11 mouse cellular contexts compared by ENCODE assay signal in the genomic region with DNA sequence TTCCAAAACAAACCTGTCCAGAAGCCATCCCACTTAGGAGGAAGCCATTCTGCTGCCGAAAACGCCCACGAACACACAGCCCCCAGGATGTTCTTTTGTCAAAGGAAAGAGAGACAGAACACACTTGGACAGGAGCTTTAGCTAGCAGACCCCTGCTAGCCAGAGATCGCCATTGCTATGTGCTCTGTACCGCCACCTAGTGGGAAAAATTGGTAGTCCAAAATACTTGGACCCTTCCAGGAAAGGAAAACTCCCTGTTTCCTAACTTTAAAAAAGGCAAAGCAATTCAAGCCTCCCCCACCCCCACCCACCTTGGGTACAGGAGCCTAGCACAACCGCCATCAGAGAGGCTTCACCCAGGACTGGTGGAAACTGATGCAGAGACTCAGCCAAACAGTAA.
DNase-seq lines count a peak whose midpoint lies in the region; ATAC-seq lines count a peak whose summit lies in the region.
"Had no signal": no experiment of that assay in that cellular context is flagged by ENCODE, and none has a peak within 500 bp of the region (broad histone marks: within the 10 kb centered on the region; RNA-seq: fewer than 3 reads in every experiment).

No protein-coding gene starts in this region.

- H3K4me1 ChIP-seq in forebrain, embryonic 10.5 days = no peaks in the 10 kb centered on the region
- H3K4me1 ChIP-seq in forebrain, embryonic 15.5 days = no peaks in the 10 kb centered on the region
- H3K4me1 ChIP-seq: embryonic facial prominence, embryonic 15.5 days had no signal

- H3K4me2 ChIP-seq in forebrain, embryonic 15.5 days (replicated peaks) = no peak overlapping the region
- H3K4me2 ChIP-seq: embryonic facial prominence, embryonic 15.5 days had no signal

- 38% methylated on average over 6 of the region's 6 CpGs for WGBS in forebrain, embryonic 10.5 days
- WGBS in forebrain, embryonic 15.5 days = 42% methylated on average over 6 of the region's 6 CpGs

- H3K27ac ChIP-seq in forebrain, embryonic 10.5 days = no peak overlapping the region
- H3K27ac ChIP-seq in forebrain, embryonic 15.5 days (replicated peaks) = no peak overlapping the region
- H3K27ac ChIP-seq: embryonic facial prominence, embryonic 15.5 days had no signal

- no peak overlapping the region for H3K9ac ChIP-seq in forebrain, embryonic 15.5 days (replicated peaks)
- H3K9ac ChIP-seq: embryonic facial prominence, embryonic 15.5 days had no signal

- no peak for ATAC-seq in forebrain, embryonic 15.5 days (replicated peaks)
- ATAC-seq in megakaryocyte, adult 5-6 weeks (ENCODE audit: poor library complexity, severe bottlenecking) = no peak
- ATAC-seq in erythroid progenitor cell, adult 5-6 weeks (replicated peaks; ENCODE audit: low FRiP score, poor library complexity, severe bottlenecking) = no peak

- intact Hi-C loops in left cerebral cortex, postnatal 4 days (cut with DNase I) = no loop called here

- H3K27me3 ChIP-seq in forebrain, embryonic 10.5 days (ENCODE audit: poor library complexity, severe bottlenecking) = no peaks in the 10 kb centered on the region
- no peaks in the 10 kb centered on the region for H3K27me3 ChIP-seq in forebrain, embryonic 15.5 days
- H3K27me3 ChIP-seq: embryonic facial prominence, embryonic 15.5 days had no signal

- no peaks in the 10 kb centered on the region for H3K9me3 ChIP-seq in forebrain, embryonic 10.5 days
- H3K9me3 ChIP-seq in forebrain, embryonic 15.5 days = no peaks in the 10 kb centered on the region
- H3K9me3 ChIP-seq: embryonic facial prominence, embryonic 15.5 days had no signal

- H3K36me3 ChIP-seq in forebrain, embryonic 10.5 days (replicated peaks) = no peaks in the 10 kb centered on the region
- H3K36me3 ChIP-seq in forebrain, embryonic 15.5 days = no peaks in the 10 kb centered on the region
- H3K36me3 ChIP-seq: embryonic facial prominence, embryonic 15.5 days; G1E had no signal

- peak; percentile 24 for DNase-seq in forebrain, embryonic 10.5 days (ENCODE audit: extremely low spot score, low spot score)
- peak; percentile 4 for DNase-seq in left cerebral cortex, postnatal 4 days
- DNase-seq in left cerebral cortex, adult 9 months (ENCODE audit: low spot score in 2 of 2) = no peak
- peak; percentile 29 for DNase-seq in WW6 (ENCODE audit: low read depth, low spot score)
- DNase-seq in lung, postnatal 36 days = peak; percentile 9

- H3K4me3 ChIP-seq in forebrain, embryonic 10.5 days = no peak overlapping the region
- no peak overlapping the region for H3K4me3 ChIP-seq in forebrain, embryonic 15.5 days
- H3K4me3 ChIP-seq: embryonic facial prominence, embryonic 15.5 days; myocyte had no signal

Comparison
In these comparisons a context has a peak if more than half of its experiments do, and no peak if none do; other contexts are left out.
1. DNase-seq: peak in forebrain, embryonic 10.5 days (single experiment), left cerebral cortex, postnatal 4 days (single experiment), WW6 (single experiment) and lung, postnatal 36 days (single experiment); none in left cerebral cortex, adult 9 months (0 of 2).